Mouse (Mus musculus) layer of hippocampus, adult 9-10 months (tissue): ENCODE results near the gene Heca.
"Not testable (repeated sequence)": the region's sequence is repeated elsewhere in the genome, so short reads cannot be mapped to it uniquely, and the experiment has no call there.

ENCODE experiments used
- DNase-seq: peaks from one replicate; pipeline ENCODE4 v3.0.0; 2022; ENCODE audit warnings: low spot score

Heca gene

GRCm38 (mm10) chr10:17880038-17880437 lies 67.8 kb downstream of the Heca start:
- no peak for DNase-seq

DNA sequence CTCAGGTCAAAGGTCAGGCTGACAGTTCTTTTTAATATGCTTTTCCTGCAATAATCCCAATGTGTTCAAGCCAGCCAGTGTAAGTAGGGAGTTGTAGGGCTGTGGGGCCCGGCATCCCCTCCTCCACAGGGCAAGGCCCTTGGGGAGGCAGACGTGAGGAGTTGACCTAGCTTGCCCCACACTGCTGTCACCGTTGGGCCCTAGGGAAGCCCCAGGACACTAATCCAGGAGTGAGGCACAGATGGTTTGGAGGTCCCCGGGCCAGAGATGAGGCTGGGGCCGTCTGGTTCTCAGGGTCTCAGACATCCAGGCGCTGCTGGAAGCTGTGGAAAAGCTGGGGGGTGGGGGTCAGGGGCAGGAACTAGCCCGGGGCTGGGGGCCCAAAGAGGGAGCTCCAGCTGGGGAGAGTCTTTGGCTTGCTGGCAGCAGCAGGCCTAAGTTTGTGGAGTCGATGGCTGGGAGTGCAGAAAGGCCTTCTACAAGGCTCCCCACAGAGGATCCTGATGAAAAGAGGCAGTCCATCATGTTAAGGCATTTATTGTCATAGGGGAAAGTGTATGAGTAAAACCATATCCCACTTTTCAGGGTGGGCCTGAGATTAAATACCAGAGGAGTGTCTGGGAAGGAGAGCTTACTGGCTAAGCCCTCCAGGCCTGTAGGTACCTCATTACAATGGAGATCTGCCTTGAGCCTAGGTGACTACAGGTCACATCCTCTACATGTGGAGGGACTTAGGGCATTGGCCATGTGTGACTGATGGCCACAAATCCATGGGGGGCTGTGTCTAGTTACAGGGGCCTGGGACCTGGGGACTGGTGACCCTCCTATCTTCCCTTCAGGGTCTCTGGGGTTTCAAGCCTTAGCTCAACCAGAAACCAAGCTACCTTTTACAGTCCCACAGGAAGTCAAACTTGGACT lies 69.6 kb downstream of the Heca start:
- no peak for DNase-seq

DNA sequence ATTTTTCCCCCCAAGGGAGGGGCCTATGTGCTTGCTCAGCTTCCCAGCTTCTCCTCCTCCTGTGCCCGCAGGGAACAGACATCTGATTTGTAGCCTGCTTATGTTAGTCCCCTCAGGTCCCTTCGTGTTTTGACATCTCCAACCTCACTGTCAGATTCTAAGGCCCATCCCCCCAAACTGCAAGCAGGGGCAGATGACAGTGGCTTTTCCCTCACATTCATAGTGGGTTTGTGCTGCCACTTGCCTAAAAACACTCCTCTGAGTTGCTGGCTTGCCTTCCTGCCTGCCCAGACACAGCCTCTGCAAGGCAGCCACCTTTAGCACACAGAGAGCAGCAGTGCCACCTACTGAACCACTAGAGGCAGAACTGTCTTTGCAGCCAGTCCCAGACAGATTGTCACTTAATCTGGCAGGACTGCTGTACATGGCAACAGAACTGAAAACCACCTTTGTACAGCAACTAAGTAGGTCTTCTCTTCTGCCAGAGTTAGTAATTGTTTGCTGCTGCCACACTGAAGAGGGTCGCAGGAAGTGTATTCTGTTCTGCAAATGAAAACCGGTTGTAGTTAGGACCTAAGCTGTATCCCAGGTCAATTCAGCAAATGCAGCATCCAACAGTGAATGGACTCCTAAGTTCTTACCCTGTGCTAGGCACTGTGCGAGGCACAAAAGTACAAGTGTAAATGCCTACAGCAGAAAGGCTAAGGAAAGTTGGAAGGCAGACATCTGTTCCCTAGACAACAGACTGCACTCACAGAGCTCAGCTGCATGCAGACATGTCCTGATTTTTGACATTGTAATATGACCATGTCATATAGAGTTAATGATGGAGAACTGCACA lies 77.8 kb downstream of the Heca start:
- DNase-seq, result peak; percentile 58

DNA sequence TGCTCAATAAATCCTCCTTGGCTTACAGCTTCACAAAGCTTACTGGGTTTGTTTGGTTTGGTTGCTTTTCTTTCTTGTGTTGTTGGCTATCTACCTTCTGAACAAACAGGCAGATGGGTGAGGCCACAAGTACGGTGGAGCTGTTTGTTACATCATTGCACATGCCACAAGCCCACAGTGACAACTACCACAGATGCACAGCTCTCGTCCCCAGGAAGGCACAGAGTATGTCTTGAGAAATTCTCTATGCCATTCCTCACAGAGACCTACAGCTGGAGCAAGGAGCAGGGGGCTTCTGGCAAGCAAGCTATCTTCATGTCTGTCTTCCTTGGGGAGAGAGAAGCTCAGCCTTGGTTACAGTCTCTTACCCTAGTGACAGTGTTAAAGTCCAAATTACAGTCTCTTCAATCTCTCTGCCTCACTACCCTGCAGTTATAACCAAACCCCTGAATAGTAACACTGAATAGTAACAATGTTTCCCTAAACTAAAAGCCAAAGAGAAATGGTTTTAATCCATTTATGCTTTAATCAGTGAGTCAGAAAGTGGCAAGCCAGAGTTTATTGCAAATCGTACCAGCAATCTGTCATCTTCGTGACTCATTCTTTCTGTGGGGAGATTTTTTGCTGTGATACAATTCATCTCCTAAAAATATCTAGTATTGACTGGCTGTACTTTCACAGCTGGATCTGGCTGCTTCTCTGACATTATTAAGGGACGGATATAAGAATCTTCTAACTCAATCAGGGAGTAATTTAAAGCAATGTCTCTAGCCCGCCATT lies 87.0 kb downstream of the Heca start:
- DNase-seq, result no peak

DNA sequence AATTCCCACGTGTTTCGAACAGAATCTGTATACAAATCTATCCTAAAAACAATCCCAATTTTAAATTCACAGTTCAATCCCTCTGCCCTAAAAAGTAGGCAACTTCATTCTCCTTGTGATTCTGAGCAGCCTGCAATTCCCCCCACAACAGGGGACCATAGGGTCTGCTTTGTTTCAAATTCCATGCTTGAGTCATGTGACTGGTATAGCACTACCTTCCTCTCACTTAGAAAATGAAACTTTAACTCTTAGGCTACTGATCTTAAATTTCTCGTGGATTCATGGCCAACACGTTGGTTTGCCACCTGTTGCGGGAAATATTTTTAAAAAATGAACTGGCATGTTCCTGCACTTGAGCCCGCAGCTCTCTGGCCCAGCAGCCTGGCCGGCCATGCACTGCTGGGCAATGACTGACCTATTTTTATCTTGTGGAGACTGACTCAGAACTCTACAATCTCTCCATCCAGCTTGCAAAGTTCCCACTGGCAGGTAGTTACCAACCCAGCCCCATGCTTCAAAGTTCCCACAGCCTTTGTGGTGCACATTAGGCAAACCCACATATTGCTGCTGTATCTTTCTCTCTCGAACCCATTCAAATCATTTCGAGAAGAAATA lies 90.1 kb downstream of the Heca start:
- DNase-seq, result no peak

DNA sequence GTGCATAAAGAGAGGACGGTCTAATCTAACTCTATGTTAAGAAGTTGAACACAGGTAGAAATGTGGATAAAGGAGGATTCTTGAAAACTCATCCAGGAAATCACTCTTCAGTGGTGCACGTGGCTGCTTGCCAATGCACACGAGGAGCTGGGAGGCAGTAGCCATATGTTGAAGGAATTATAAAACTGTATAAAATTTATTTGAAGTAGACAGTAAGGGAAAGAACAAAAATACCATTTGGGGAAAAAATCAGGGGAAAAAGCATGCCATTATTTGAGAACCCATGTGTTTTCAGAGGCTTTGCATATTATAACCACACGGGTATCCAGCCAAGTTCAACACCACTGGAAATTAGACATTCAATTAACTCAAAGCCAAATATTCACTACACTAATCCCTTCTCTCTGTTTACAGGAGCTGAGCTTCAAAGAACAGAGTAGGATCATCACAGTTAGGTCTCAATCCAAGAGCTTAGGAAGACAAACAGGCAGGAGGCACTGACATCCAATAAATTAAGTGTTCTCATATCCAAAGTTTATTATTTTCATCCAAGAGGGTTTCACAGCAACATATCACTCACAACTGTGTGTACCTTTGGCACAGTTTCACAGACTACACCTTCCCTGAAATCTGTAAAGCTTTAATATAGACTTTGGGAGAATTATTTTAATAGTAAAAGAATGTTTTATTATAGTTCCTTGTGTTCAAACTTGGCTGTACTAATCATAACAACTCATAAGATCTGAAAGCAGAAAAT lies 102.9 kb downstream of the Heca start:
- DNase-seq, result no peak

DNA sequence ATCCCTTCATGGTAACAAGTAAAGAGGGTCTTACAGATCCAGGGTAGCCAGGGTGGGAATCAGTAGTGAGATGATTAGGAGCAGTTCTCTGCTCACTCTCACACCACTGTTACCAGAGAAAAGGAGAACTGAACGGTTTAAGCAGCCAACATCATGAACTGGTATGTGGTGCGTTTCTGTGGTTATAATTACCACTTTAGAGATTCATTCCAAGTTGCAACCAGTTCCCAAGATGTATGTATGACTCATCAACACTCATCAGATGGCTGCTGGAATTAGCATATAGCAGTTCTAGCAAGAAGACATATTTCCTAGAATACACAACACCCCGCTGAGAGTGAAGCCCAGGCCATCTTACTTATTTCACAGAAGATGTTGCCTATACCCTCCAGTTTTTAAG lies 105.8 kb downstream of the Heca start:
- DNase-seq, result no peak

DNA sequence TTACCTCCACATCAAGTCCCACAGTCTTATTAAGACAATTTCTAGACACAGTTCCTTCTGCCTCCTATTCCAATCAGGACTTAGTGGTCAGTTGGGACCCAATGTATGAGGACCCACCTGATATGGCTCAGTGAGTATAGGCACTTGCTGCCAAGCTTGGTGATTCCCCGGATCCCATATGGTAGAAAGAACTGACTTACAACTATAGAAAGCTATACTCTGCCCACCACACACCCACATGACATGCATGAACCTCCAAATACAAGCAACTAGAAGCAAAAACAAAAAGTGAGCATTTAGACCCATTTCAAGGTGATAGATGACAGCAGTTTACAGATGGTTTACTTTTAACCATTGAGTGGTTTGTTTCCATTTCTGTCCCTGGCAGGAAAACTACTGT lies 111.6 kb downstream of the Heca start:
- DNase-seq, result no peak

GRCm38 (mm10) chr10:17835031-17835430 lies 112.8 kb downstream of the Heca start:
- DNase-seq, result no peak

- no peak for DNase-seq
These were observed 116.8 kb downstream of the Heca start for GRCm38 (mm10) chr10:17831041-17831440.

- no peak for DNase-seq
These were observed 118.7 kb downstream of the Heca start for GRCm38 (mm10) chr10:17829205-17829604.

- DNase-seq, result no peak
These were observed 120.5 kb downstream of the Heca start for GRCm38 (mm10) chr10:17827391-17827790.

DNA sequence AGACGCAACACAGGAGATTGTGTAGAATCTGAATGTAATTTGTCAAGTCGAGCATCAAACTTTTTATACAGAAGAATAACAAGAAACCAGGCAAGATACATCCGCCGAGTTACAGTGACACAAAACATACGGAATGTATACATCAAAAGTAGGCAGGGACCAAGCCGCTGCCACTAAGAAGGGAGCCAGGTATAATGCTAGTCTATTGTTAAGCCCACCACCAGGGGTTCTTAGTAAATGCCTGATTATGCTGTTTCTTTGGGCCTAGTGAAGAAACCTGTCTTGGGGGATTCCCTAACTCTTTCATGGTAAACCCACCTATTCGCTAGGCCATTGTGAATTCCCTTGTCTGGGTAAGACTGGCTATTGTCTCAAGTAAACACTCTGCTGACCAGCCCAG lies 127.4 kb downstream of the Heca start:
- not testable (repeated sequence) for DNase-seq
